Mouse (Mus musculus) neural tube, embryonic 12.5 days (tissue): Measurements from ENCODE around the gene Ltc4s. TPM values are rescaled to one million over a fixed set of nuclear protein-coding genes. Genes with fewer than 3 reads are reported as not detected.

Experiments
- ATAC-seq: fragments of 200-750 bp; cut with Nextera tagmentation; 2 replicates; pipeline ENCODE4 v1.8.0; 2017; ENCODE audit warnings: low read depth, mild to moderate bottlenecking, moderate TSS enrichment, moderate library complexity; ENCODE audit not compliant: low FRiP score
- H3K27ac ChIP-seq: fragments of 300-500 bp; sonication (generic); 2 replicates; pipeline ENCODE4 v1.5.1; 2016
- H3K27me3 ChIP-seq: fragments of 300-500 bp; sonication (generic); replicated peaks from 2 replicates; pipeline ENCODE4 v1.6.1; 2016; ENCODE audit warnings: mild to moderate bottlenecking
- H3K36me3 ChIP-seq: fragments of 300-500 bp; sonication (generic); 2 replicates; pipeline ENCODE4 v1.6.1; 2016; ENCODE audit warnings: mild to moderate bottlenecking
- H3K4me1 ChIP-seq: fragments of 300-500 bp; sonication (generic); 2 replicates; pipeline ENCODE4 v1.6.1; 2016
- H3K4me2 ChIP-seq: fragments of 300-500 bp; sonication (generic); replicated peaks from 2 replicates; pipeline ENCODE4 v1.6.1; 2016; ENCODE audit warnings: mild to moderate bottlenecking
- H3K4me3 ChIP-seq: fragments of 300-500 bp; sonication (generic); 2 replicates; pipeline ENCODE4 v1.5.1; 2016
- H3K9ac ChIP-seq: fragments of 300-500 bp; sonication (generic); 2 replicates; pipeline ENCODE4 v1.6.1; 2016; ENCODE audit warnings: mild to moderate bottlenecking
- H3K9me3 ChIP-seq: fragments of 300-500 bp; sonication (generic); 2 replicates; pipeline ENCODE4 v1.6.1; 2016; ENCODE audit warnings: mild to moderate bottlenecking
- WGBS: fragments of 180-500 bp; shearing (Covaris S2); methylation state at CpG from one replicate; pipeline ENCODE4 v1.1.7; 2016; 5-methylcytosine and 5-hydroxymethylcytosine counted together
- polyA plus RNA-seq: library from polyadenylated mRNA; unstranded; fragments of >200 nt; fragmentation: Nextera tagmentation; extraction: Ambion mirVana; gene quantifications from 2 replicates; pipeline ENCODE4 v1.2.1, GENCODE M21; 2016

Gene Ltc4s
- polyA plus RNA-seq, 1 experiment from 2014 or later: 0.32 TPM

GRCm38 (mm10) chr11:50217811-50218210 is 20.6 kb downstream of the Ltc4s start:
- no peak overlapping the region for H3K4me3 ChIP-seq
- no peaks in the 10 kb centered on the region for H3K36me3 ChIP-seq
- H3K9ac ChIP-seq: no peak overlapping the region
- WGBS: 76% methylated on average over 4 of the region's 4 CpGs
- H3K9me3 ChIP-seq: no peaks in the 10 kb centered on the region
- H3K4me2 ChIP-seq: no peak overlapping the region
- no peaks in the 10 kb centered on the region for H3K27me3 ChIP-seq
- H3K27ac ChIP-seq: no peak overlapping the region
- ATAC-seq: no peak
- H3K4me1 ChIP-seq: no peaks in the 10 kb centered on the region; the same call in 1 of the 2 replicates

- no peak overlapping the region for H3K4me3 ChIP-seq
- no peak overlapping the region for H3K4me2 ChIP-seq
- no peak overlapping the region for H3K27ac ChIP-seq
- H3K27me3 ChIP-seq: no peaks in the 10 kb centered on the region
- 79% methylated on average over 4 of the region's 4 CpGs for WGBS
- ATAC-seq: no peak
- no peaks in the 10 kb centered on the region for H3K9me3 ChIP-seq
- no peaks in the 10 kb centered on the region; the same call in 1 of the 2 replicates for H3K4me1 ChIP-seq
- no peak overlapping the region for H3K9ac ChIP-seq
- H3K36me3 ChIP-seq: no peaks in the 10 kb centered on the region
Observed at GRCm38 (mm10) chr11:50216724-50217366, 21.6 kb downstream of the Ltc4s start.

GRCm38 (mm10) chr11:50215633-50216032 is 22.8 kb downstream of the Ltc4s start:
- H3K9ac ChIP-seq: no peak overlapping the region
- 25% methylated on average over 9 of the region's 9 CpGs for WGBS
- H3K4me1 ChIP-seq: peaks cover 5% of the 10 kb centered on the region
- peak overlapping the region; percentile 33 for H3K4me2 ChIP-seq
- H3K9me3 ChIP-seq: no peaks in the 10 kb centered on the region
- H3K27ac ChIP-seq: no peak overlapping the region
- no peak for ATAC-seq
- no peak overlapping the region for H3K4me3 ChIP-seq
- H3K27me3 ChIP-seq: no peaks in the 10 kb centered on the region
- H3K36me3 ChIP-seq: no peaks in the 10 kb centered on the region

GRCm38 (mm10) chr11:50214631-50215030 is 23.8 kb downstream of the Ltc4s start:
- H3K9ac ChIP-seq: no peak overlapping the region
- no peak overlapping the region for H3K4me3 ChIP-seq
- H3K4me1 ChIP-seq: peaks cover 5% of the 10 kb centered on the region
- H3K36me3 ChIP-seq: no peaks in the 10 kb centered on the region
- no peaks in the 10 kb centered on the region for H3K27me3 ChIP-seq
- no peaks in the 10 kb centered on the region for H3K9me3 ChIP-seq
- no peak overlapping the region for H3K27ac ChIP-seq
- 92% methylated on average over 6 of the region's 6 CpGs for WGBS
- ATAC-seq: no peak
- H3K4me2 ChIP-seq: no peak overlapping the region

- Histone ChIP-seq H3K9ac (no peak overlapping the region), H3K27ac (no peak overlapping the region), H3K36me3 (no peaks in the 10 kb centered on the region), H3K27me3 (no peaks in the 10 kb centered on the region), H3K4me3 (no peak overlapping the region), H3K4me2 (no peak overlapping the region), H3K9me3 (no peaks in the 10 kb centered on the region), H3K4me1 (peaks cover 12% of the 10 kb centered on the region)
- ATAC-seq: no peak
- 69% methylated on average over 11 of the region's 11 CpGs for WGBS
Observed at GRCm38 (mm10) chr11:50212848-50213758, 25.3 kb downstream of the Ltc4s start.

GRCm38 (mm10) chr11:50212060-50212739 is 26.2 kb downstream of the Ltc4s start:
- WGBS: 77% methylated on average over 3 of the region's 3 CpGs
- no peaks in the 10 kb centered on the region for H3K9me3 ChIP-seq
- no peak for ATAC-seq
- no peak overlapping the region for H3K4me2 ChIP-seq
- peaks cover 12% of the 10 kb centered on the region for H3K4me1 ChIP-seq
- no peak overlapping the region for H3K27ac ChIP-seq
- no peak overlapping the region for H3K4me3 ChIP-seq
- H3K9ac ChIP-seq: no peak overlapping the region
- peaks cover 5% of the 10 kb centered on the region for H3K36me3 ChIP-seq
- no peaks in the 10 kb centered on the region for H3K27me3 ChIP-seq

GRCm38 (mm10) chr11:50211322-50212059 is 26.9 kb downstream of the Ltc4s start:
- Histone ChIP-seq H3K27me3 (no peaks in the 10 kb centered on the region), H3K9me3 (no peaks in the 10 kb centered on the region), H3K4me3 (no peak overlapping the region), H3K27ac (no peak overlapping the region), H3K9ac (peak overlapping the region; percentile 91; the same call in 1 of the 2 replicates), H3K36me3 (peaks cover 13% of the 10 kb centered on the region), H3K4me2 (peak overlapping the region; percentile 65), H3K4me1 (peaks cover 12% of the 10 kb centered on the region)
- ATAC-seq: no peak; the same call in 1 of the 2 replicates
- 92% methylated on average over 3 of the region's 3 CpGs for WGBS

- H3K4me1 ChIP-seq: peaks cover 12% of the 10 kb centered on the region
- H3K27ac ChIP-seq: peak within 1 kb of the TSS; percentile 97
- H3K4me3 ChIP-seq: peak within 1 kb of the TSS; percentile 89
- H3K36me3 ChIP-seq: peaks cover 21% of the 10 kb centered on the region
- WGBS: under 1% methylated on average over 48 of the region's 48 CpGs
- peak within 1 kb of the TSS; percentile 65 for H3K4me2 ChIP-seq
- ATAC-seq: peak; percentile 80
- H3K9me3 ChIP-seq: no peaks in the 10 kb centered on the region
- no peaks in the 10 kb centered on the region for H3K27me3 ChIP-seq
- peak within 1 kb of the TSS; percentile 91 for H3K9ac ChIP-seq
Observed at GRCm38 (mm10) chr11:50210505-50211151, 27.8 kb downstream of the Ltc4s start, which contains the start of the genes Sqstm1 and Mgat4b. Sqstm1 (minus strand) TSS chr11:50210827. Mgat4b (plus strand) TSS chr11:50210890.

GRCm38 (mm10) chr11:50210101-50210504 is 28.3 kb downstream of the Ltc4s start:
- Histone ChIP-seq H3K4me3 (peak overlapping the region; percentile 89), H3K36me3 (peaks cover 26% of the 10 kb centered on the region), H3K27me3 (no peaks in the 10 kb centered on the region), H3K4me2 (peak overlapping the region; percentile 65), H3K27ac (peak overlapping the region; percentile 97), H3K9me3 (no peaks in the 10 kb centered on the region), H3K4me1 (peaks cover 12% of the 10 kb centered on the region), H3K9ac (peak overlapping the region; percentile 91)
- WGBS: under 1% methylated on average over 24 of the region's 24 CpGs
- peak; percentile 94 for ATAC-seq

- peaks cover 12% of the 10 kb centered on the region for H3K4me1 ChIP-seq
- WGBS: 95% methylated on average over 5 of the region's 5 CpGs
- H3K27ac ChIP-seq: no peak overlapping the region
- H3K9ac ChIP-seq: no peak overlapping the region
- no peaks in the 10 kb centered on the region for H3K9me3 ChIP-seq
- H3K27me3 ChIP-seq: no peaks in the 10 kb centered on the region
- ATAC-seq: no peak
- H3K4me2 ChIP-seq: no peak overlapping the region
- peaks cover 45% of the 10 kb centered on the region for H3K36me3 ChIP-seq
- no peak overlapping the region for H3K4me3 ChIP-seq
Observed at GRCm38 (mm10) chr11:50208039-50208438, 30.4 kb downstream of the Ltc4s start.

- Histone ChIP-seq H3K4me1 (peaks cover 12% of the 10 kb centered on the region), H3K27ac (no peak overlapping the region), H3K9me3 (no peaks in the 10 kb centered on the region), H3K9ac (no peak overlapping the region), H3K4me2 (no peak overlapping the region), H3K27me3 (no peaks in the 10 kb centered on the region), H3K36me3 (peaks cover 52% of the 10 kb centered on the region), H3K4me3 (no peak overlapping the region)
- WGBS: 95% methylated on average over 14 of the region's 14 CpGs
- ATAC-seq: no peak
Observed at GRCm38 (mm10) chr11:50207344-50207743, 31.1 kb downstream of the Ltc4s start.
